Mouse (Mus musculus) ovary, postnatal 10 days (tissue): ENCODE measurements around the gene Ubxn10.

Experiments
- DNase-seq: peaks from one replicate; pipeline ENCODE4 v3.0.0; 2022; ENCODE audit warnings: low spot score

The Ubxn10 gene

GRCm38 (mm10) chr4:138737031-138737430 lies at the start of gene Ubxn10:
Gene Ubxn10 (minus strand): TSS chr4:138737167.
- no peak for DNase-seq

- no peak for DNase-seq
Observed at GRCm38 (mm10) chr4:138786141-138786540, 49.2 kb upstream of the Ubxn10 start.

GRCm38 (mm10) chr4:138785721-138786120 lies 48.8 kb upstream of the Ubxn10 start:
- no peak for DNase-seq

- DNase-seq, result no peak
Observed at GRCm38 (mm10) chr4:138782098-138782497, 45.1 kb upstream of the Ubxn10 start.

GRCm38 (mm10) chr4:138780300-138780699 lies 43.3 kb upstream of the Ubxn10 start:
- no peak for DNase-seq

GRCm38 (mm10) chr4:138777417-138778407 lies 40.7 kb upstream of the Ubxn10 start:
- no peak for DNase-seq

- no peak for DNase-seq
Observed at GRCm38 (mm10) chr4:138775435-138775834, 38.5 kb upstream of the Ubxn10 start, which contains the start of gene Pla2g2d. Gene Pla2g2d (plus strand): TSS chr4:138775735.

GRCm38 (mm10) chr4:138772386-138772785 lies 35.4 kb upstream of the Ubxn10 start:
- DNase-seq, result no peak

GRCm38 (mm10) chr4:138771970-138772369 lies 35.0 kb upstream of the Ubxn10 start:
- DNase-seq, result no peak

- DNase-seq, result no peak
Observed at GRCm38 (mm10) chr4:138762266-138762665, 25.3 kb upstream of the Ubxn10 start.

- DNase-seq, result no peak
Observed at GRCm38 (mm10) chr4:138757416-138757815, 20.4 kb upstream of the Ubxn10 start, which contains the start of gene Pla2g2f. Gene Pla2g2f (minus strand): TSS chr4:138757626.

- DNase-seq, result no peak
Observed at GRCm38 (mm10) chr4:138755983-138756382, 19.0 kb upstream of the Ubxn10 start.

GRCm38 (mm10) chr4:138755439-138755838 lies 18.5 kb upstream of the Ubxn10 start:
- no peak for DNase-seq

- no peak for DNase-seq
Observed at GRCm38 (mm10) chr4:138754432-138754831, 17.5 kb upstream of the Ubxn10 start.

GRCm38 (mm10) chr4:138753608-138754007 lies 16.6 kb upstream of the Ubxn10 start:
- DNase-seq, result no peak

GRCm38 (mm10) chr4:138752603-138753002 lies 15.6 kb upstream of the Ubxn10 start:
- DNase-seq, result no peak

GRCm38 (mm10) chr4:138748369-138749072 lies 11.6 kb upstream of the Ubxn10 start:
- DNase-seq, result no peak

- DNase-seq, result no peak
Observed at GRCm38 (mm10) chr4:138747851-138748250, 10.9 kb upstream of the Ubxn10 start.

- DNase-seq, result no peak
Observed at GRCm38 (mm10) chr4:138746866-138747265, 9.9 kb upstream of the Ubxn10 start.

GRCm38 (mm10) chr4:138745884-138746283 lies 8.9 kb upstream of the Ubxn10 start:
- no peak for DNase-seq

GRCm38 (mm10) chr4:138739136-138739851 lies 2.3 kb upstream of the Ubxn10 start:
- no peak for DNase-seq

- no peak for DNase-seq
Observed at GRCm38 (mm10) chr4:138734863-138735262, 2.1 kb downstream of the Ubxn10 start.
